Mouse (Mus musculus): ENCODE data around the gene Ndufv1.
A peak's percentile ranks its signal among the peaks of the same experiment; 100 is the strongest.

The Ndufv1 gene

GRCm38 (mm10) chr19:4001752-4002151 is 10.9 kb downstream of the Ndufv1 start:
- no peak for DNase-seq (ENCODE audit: low spot score)

- DNase-seq (ENCODE audit: low spot score) = no peak
Observed at GRCm38 (mm10) chr19:4000949-4001525, 11.6 kb downstream of the Ndufv1 start.

- DNase-seq (ENCODE audit: low spot score) = peak; percentile 86
Observed at GRCm38 (mm10) chr19:4000119-4000900, 12.3 kb downstream of the Ndufv1 start, which contains the start of the genes Nudt8 and Gm49405. Nudt8 (plus strand) TSS chr19:4000580. Gm49405 (plus strand) TSS chr19:4000626.

GRCm38 (mm10) chr19:3999121-3999730 is 13.4 kb downstream of the Ndufv1 start:
- no peak for DNase-seq (ENCODE audit: low spot score)

- no peak for DNase-seq (ENCODE audit: low spot score)
Observed at GRCm38 (mm10) chr19:3998335-3998734, 14.3 kb downstream of the Ndufv1 start.

- no peak for DNase-seq (ENCODE audit: low spot score)
Observed at GRCm38 (mm10) chr19:3997231-3997630, 15.4 kb downstream of the Ndufv1 start.

GRCm38 (mm10) chr19:3996747-3997146 is 15.9 kb downstream of the Ndufv1 start:
- no peak for DNase-seq (ENCODE audit: low spot score)

- DNase-seq (ENCODE audit: low spot score) = no peak
Observed at GRCm38 (mm10) chr19:3996106-3996505, 16.5 kb downstream of the Ndufv1 start.

- no peak for DNase-seq (ENCODE audit: low spot score)
Observed at GRCm38 (mm10) chr19:3995505-3995904, 17.1 kb downstream of the Ndufv1 start.

- DNase-seq (ENCODE audit: low spot score) = no peak
Observed at GRCm38 (mm10) chr19:3994932-3995331, 17.7 kb downstream of the Ndufv1 start.

GRCm38 (mm10) chr19:3992416-3992815 is 20.2 kb downstream of the Ndufv1 start, which contains the start of gene Tbx10:
Tbx10 (plus strand) TSS chr19:3992752.
- no peak for DNase-seq (ENCODE audit: low spot score)

- DNase-seq (ENCODE audit: low spot score) = no peak
Observed at GRCm38 (mm10) chr19:3991966-3992365, 20.6 kb downstream of the Ndufv1 start.

GRCm38 (mm10) chr19:3991562-3991961 is 21.0 kb downstream of the Ndufv1 start:
- DNase-seq (ENCODE audit: low spot score) = no peak

- DNase-seq (ENCODE audit: low spot score) = no peak
Observed at GRCm38 (mm10) chr19:3990804-3991203, 21.8 kb downstream of the Ndufv1 start.

GRCm38 (mm10) chr19:3988750-3989149 is 23.9 kb downstream of the Ndufv1 start:
- DNase-seq (ENCODE audit: low spot score) = no peak

- no peak for DNase-seq (ENCODE audit: low spot score)
Observed at GRCm38 (mm10) chr19:3988066-3988465, 24.5 kb downstream of the Ndufv1 start.

GRCm38 (mm10) chr19:3986334-3986733 is 26.3 kb downstream of the Ndufv1 start, which contains the start of gene Acy3:
Acy3 (plus strand) TSS chr19:3986570.
- DNase-seq (ENCODE audit: low spot score) = peak; percentile 60

GRCm38 (mm10) chr19:3985261-3985681 is 27.3 kb downstream of the Ndufv1 start:
- DNase-seq (ENCODE audit: low spot score) = no peak

GRCm38 (mm10) chr19:3983527-3984200 is 28.9 kb downstream of the Ndufv1 start:
- DNase-seq (ENCODE audit: low spot score) = no peak

GRCm38 (mm10) chr19:3980917-3981316 is 31.7 kb downstream of the Ndufv1 start:
- no peak for DNase-seq (ENCODE audit: low spot score)

- peak; percentile 73 for DNase-seq (ENCODE audit: low spot score)
Observed at GRCm38 (mm10) chr19:3980309-3980708, 32.3 kb downstream of the Ndufv1 start.

- DNase-seq (ENCODE audit: low spot score) = no peak
Observed at GRCm38 (mm10) chr19:3975866-3976265, 36.7 kb downstream of the Ndufv1 start.
